Mouse (Mus musculus): ENCODE data around the gene Add1.
A peak's percentile ranks its signal among the peaks of the same experiment; 100 is the strongest.

Gene Add1

DNA sequence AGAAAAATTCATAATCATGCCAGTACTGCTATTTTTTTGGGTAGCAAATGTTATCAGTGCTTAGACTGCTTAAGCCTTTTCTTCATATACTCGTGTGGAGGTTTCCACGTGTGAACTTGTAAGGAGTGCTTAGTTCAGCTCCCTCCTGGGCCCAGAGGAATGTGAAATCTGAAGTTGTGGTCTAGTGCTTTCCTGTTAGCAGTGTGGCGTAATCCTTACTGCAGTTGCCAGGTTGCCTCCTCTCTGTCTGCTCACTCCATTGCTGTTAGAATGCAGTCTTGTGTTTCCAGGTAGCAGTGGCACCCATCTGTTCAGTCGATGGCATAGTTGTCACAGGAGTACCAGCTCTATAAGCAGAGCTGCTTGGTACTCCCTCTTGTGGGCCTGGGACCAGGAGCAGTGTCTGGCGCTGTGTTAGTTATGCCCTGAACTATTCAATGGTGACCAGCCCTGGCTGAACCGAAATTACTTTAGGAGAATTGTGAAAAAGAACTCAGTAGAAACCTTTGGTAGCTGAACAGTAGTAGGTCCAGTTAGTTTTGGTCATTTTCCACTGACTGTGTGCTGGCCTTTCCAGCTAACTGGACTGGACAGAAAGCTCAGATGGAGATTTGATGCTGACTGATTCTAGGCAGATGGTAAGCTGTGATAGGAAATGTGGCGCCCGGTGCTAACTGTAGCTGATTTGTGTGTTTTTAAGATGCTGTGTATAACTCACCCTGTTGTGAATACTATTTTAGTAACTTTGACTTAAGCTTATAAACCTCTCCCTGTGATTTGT lies 33.8 kb downstream of the Add1 start:
- no peak for DNase-seq (ENCODE audit: extremely low spot score)

DNA sequence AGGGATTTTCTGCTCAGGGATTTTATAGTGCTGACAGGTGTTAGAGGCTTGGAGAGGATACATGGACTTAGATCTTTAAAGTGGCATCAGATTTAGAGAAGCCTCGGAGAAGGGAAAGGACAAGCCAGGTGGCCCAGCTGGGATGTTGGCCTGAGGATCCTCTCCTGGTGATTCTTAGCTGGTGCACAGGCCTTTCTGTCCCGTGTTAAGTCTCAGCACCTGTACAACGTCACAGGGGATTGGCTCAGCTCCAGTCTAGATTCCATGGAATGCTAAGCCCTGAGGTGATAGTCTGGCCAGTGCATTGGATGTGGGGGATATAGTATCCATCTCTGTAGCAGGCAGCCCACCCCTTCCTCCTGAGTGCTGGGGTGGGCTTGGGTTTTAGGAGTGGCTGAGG lies 34.8 kb downstream of the Add1 start:
- no peak for DNase-seq (ENCODE audit: extremely low spot score)

DNA sequence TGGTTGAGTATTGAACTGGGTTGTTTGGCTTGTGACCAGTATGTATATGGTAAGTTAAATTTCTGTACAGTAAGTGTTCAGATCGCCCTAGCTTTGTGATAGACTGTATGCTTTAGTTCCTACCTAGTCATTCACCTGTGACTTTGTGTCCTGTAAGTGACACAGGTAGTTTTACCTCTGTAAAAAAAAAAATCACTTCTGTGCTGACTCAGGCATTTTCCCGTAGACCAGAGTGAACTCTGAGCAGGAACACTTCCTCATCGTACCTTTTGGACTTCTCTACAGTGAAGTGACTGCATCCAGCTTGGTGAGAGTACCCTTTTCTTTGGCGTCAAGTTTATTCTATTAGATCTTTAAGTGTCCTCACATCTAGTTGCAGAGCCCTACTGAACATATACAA lies 36.5 kb downstream of the Add1 start:
- no peak for DNase-seq (ENCODE audit: extremely low spot score)

DNA sequence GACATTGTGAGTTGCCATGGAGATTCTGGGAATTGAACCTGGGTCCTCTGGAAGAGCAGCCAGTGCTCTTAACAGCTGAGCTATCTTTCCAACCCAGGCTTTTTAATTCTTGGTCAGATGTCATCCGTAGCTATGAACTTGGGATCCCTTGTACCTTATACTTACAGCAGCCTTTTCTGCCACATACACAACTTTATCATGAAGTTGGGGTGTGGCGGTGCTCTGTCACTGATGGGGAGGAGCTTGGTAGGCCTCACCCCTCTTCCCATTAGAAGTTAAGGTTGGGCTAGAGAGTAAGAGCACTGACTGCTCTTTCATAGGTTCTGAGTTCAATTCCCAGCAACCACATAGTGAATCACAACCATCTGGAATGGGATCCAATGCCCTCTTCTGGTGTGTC lies 59.5 kb downstream of the Add1 start:
- DNase-seq (ENCODE audit: extremely low spot score) = no peak

DNA sequence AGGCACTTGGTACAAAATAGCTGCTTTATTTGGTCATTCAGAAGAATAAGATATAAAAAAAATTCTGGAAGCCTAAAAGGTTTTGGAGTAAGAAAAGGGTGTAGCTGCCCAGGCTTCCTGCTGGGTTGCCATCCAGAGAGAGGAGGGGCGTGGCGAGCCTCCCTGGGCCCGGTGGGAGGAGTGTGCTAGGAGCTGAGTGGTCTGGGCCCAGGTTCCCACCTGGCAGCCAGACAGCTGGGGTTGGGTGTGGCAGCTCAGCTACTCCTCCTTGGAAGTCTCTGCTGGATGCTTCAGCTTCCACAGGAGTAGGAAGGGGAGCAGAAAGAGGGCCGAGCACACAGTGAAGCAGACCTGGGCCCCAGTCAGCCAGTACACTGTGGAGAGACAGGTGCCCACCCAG lies 60.2 kb downstream of the Add1 start:
- DNase-seq (ENCODE audit: extremely low spot score) = no peak

DNA sequence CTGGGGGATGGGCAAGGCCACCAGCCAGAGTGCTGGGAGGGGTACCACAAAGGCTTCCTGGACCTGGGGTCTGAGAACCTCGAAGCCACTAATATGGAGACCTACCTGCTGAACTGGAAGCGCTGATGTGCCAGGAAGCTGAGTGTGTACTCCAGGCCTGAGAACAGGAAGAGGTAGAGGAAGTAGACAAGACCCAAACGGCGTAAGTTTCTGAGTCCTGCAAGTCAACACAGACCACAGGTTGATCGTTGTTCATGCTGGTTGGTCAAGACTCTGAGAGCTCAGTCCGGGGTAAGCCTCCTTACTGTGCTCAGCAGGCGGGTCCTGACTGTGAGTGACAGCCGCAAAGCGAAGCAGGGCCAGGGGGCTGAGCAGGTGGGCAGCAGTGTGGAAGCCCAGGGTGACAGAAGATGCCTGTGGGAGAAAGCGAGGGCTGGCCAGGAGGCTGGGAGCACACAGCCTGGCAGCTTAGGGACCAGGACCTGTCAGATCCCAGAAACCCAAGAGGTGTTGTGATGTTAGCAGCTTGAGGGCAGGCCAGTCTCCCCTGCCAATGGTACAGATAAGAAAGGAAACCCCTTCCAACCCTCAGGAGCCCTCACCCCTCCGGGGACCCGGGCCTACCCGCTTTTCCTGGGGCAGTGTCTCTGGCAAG lies 61.4 kb downstream of the Add1 start:
- DNase-seq (ENCODE audit: extremely low spot score) = no peak

DNA sequence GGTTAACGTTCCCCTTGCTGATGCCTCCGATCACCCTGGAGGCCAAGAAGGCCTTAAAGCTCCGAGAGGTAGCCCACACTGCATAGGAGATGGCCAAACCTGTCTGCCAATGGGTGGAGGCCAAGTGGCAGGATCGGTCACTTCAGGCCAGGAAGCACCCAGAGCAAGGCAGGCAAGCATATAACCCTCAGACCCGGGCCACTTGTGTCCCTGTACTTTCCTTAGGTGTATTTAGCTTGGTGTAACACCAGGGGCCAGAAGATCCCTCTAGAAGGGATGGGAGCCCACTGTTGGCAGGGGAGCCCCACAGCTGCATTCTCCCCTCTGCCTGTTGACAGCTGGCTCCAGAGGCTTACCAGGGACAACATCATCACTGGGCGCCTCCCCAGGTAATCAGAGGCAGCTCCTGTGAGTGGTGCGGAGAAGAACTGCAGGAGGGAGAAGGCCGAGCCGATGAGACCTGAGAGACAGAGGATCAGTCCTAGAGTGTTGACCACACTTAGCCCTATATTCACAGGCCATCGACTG lies 62.3 kb downstream of the Add1 start:
- DNase-seq (ENCODE audit: extremely low spot score) = no peak

DNA sequence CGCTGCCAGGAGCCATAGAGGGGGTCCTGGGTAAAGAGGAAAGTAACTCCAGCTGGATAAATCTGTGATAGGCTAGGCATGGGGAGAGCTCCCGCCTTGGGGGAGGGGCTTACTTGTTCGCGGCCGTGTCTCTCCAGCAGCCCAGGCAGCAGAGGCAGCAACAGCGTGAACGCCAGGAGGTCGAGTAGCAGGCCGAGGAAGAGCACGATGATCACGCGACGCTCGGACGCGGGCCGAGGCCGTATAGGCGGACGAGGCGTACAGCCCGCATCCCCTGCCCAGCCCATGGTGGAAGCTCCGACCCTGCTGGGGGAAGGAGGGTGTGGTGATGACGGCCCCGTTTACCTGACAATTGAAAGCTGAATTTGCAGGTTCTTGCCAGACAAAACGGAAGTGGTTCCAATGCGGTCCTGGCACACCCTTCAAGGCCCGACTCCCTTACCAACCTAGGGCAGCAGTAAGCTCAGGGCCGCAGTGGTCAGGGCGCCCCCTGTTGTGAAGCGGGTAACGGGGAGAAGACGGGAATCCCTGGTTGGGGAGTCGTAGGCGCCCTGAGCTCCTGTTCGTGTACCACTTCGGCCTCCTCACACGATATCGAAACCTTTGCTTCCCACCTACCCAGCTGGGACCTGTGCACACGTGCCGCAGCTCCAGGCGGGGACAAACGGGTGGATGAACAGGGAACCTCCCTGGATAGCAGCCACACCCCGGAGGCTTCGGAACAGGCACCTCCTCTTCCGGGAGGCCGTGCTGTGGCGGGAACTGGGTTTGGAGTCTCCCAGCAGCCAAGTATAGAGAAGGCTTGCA lies 63.2 kb downstream of the Add1 start, which contains the start of gene Mfsd10:
Gene Mfsd10, minus strand, starts transcription at position 732 of the 807 bp plus-strand sequence.
- DNase-seq (ENCODE audit: extremely low spot score) = peak; percentile 81

DNA sequence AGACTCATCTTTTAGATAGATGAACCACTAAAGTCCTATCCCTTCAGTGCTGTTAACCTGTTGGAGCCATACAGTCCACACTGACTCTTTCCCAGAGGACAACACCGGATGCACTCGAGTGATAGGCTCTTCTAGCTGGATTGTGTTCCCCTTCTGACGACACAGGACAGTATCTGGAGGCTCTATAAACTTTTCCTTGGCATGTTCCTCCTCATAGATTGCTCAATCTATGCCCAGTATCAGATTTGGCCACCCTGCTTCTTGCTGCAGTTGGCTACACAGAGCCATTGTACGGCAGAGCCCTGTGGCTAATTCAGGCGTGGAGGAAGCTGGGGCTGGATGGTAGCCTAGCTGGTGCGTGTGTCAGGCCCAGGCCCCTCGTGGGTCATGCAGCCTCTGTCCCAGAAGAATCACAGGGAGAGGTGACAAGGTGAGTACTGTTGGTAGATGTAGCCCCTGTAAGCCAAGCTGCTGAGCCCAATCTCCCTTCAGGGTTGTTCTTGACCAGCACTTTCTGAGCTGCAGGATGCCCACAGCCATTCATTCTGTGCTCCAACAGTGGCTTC lies 64.2 kb downstream of the Add1 start:
- DNase-seq (ENCODE audit: extremely low spot score) = no peak

DNA sequence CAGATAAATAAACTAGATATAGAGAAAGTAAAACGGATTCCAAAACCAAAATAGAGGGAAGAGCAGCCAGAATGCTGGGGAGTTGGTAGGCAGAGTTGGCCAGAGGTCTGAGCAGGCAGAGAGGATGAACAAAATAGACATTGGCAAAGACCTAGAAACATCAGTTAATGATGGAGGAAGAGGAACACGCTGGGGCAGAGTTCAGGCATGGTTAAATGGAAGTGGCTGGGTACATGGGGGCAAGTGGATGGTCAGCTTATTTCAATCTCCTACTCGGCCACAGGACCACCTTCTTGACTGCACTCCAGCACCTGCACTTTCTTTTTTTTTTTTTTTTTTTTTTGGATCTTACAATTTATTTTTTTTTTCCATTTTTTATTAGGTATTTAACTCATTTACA lies 68.5 kb downstream of the Add1 start:
- no peak for DNase-seq (ENCODE audit: extremely low spot score)

DNA sequence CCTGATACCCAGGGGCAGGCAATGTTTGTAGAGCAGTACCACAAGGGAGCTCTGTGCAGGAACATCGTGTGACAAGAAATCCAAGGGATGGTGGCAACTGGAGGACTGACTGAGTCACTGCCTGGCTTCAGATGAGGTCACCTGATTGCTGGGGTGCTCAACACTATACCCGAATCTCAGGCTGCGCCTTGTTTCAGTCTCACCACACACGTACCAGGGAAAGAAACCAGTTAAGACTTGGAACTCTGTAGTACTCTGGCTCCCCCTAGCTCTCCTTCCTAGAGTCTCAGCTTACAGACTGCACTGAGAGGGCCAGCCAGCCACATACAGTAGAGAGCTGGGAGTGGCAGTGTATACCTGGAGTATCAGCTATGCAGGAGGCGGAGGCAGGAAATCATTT lies 69.5 kb downstream of the Add1 start:
- DNase-seq (ENCODE audit: extremely low spot score) = peak; percentile 37

DNA sequence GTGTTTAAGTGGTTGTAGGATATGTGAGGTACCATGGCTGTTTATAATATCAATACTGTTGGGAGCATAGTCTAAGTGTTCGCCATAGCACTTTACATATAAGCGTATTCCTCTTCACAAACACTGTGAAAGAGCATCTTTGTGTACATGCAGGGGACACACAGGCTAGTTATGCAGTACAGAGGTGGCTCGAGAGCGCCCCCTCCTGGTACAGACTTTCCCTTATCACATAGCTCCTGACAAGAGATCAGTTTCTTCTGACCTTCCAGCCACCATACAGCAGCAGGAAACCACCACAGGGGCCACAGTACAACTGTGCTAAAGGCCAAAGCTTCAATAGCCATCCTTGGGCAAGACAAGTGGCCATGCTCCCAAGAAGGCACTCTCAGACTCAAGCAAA lies 74.1 kb downstream of the Add1 start:
- DNase-seq (ENCODE audit: extremely low spot score) = peak; percentile 64

DNA sequence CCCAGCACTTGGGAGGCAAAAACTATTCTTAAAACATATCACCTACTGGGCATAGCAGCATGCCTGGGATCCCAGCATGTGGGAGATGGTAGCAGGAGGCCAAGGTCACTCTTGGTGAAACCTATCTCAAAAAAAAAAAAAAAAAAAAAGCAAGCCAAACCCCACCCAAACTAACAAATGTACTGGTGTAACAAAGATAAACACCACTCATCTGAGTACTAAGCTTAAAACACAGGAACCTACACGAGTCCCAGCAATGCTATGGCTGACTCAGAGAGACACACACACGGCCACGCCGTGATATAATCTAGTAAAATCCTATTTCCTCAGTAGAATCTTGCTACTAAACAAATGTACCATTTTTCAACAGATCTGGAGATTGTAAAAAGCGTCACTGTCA lies 79.5 kb downstream of the Add1 start:
- no peak for DNase-seq (ENCODE audit: extremely low spot score)

DNA sequence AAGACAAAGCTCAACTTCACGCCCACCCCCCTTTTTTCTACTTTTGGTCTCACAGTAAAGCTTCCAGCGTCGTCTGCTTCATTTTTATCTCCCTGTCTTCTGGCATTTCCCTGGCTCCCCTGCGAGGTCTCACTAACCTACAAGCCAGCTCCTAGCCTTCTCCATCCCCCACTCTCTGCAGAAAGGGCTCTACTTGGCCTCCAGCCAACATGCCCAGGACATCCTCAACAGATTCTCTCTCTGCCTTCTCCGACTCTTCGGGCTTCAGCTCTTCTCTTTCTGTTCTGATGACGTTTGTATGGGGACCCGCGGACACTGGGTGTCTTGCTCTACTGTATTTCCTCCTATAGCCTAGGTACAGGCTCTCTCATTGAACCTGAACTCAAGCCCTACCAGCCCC lies 81.4 kb downstream of the Add1 start:
- no peak for DNase-seq (ENCODE audit: extremely low spot score)

DNA sequence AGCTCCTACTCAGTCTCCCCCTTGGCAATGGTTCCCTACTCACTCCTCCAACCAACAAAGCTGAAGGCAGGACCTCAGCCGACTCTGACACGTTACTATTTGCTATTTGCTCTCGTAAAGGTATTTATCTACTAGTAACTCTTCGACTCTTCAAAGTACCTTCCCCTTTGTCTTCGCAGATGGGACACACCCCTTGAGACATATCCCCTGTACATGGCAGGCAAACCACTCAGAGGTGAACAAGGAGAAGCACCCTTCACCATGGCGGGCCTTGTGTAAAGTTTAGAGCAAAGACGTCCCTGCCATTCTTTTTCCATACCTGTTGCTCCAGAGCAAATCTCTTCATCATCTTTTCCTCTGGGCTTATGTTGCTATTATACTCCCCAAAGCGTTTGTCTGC lies 84.1 kb downstream of the Add1 start:
- no peak for DNase-seq (ENCODE audit: extremely low spot score)

DNA sequence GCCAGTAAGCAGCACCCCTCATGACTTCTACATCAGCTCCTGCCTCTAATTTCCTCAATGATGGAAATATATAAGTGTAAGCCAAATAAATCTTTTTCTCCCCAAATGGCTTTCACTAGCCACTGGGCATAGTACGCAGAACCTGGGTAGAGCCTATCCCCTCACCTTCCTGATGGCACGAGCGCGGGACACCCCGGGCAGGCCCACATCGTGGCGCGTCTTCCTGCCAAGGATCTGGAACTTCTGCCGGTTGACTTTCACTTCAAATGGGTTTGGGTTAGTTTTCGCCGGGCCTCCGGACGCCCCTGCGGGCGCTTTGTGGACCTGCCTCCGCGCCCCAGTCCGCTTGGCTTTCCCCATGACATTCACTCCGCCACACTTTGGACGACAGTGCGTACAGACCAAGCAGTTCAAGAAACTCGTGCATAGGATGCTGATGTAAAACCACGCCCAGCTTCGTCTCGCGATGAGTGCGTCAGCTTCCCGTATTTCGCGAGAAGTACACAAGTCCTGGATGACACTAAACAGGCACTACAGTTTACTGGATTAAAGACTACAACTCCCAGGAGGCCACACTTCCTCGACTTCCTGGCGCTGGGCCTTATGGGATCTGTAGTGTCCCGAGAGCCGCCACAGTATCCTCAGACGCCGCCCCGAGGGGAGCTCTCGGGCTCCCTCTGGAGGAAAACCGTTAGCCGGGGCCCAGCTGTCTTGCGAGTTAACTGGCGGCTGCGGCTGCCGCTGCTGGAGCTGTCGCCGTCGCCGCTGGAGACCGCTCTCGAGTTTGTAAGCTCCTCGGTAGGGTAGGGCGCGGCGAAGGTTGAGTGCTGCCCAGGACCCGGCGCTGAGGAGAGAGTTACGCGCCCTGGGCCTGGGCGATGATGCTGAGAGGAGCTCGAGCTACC lies 86.5 kb downstream of the Add1 start, which contains the start of the genes Nop14 and Grk4:
Gene Nop14, minus strand, starts transcription at position 463 of the 905 bp plus-strand sequence.
Gene Grk4, plus strand, starts transcription at position 694 of the 905 bp plus-strand sequence.
- peak; percentile 99 for DNase-seq (ENCODE audit: extremely low spot score)

DNA sequence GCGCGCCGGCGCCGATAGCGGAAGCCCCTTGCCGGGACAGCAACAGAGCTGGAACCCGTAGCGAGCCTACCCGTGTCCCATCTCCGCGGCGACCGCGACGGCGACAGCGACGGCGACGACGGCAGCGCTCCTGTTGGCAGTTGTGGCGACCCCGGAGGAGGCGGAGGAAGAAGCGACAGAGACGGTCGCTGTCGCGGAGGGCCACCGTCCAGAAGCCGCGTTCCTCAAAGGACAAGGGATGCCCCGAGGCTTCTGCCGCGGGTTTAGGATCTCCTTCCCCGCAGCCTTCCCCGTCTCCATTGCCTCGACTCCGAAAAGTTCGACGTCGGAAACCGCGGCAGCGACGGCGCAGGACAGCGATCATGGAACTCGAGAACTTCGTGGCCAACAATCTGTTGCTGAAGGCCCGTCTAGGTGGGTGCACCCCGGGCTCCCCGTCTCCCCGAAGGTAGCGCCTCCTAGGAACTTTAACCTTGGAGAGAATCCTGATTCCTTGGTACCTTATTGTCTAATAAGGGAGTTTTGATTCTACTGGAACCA lies 87.2 kb downstream of the Add1 start:
- no peak for DNase-seq (ENCODE audit: extremely low spot score)

DNA sequence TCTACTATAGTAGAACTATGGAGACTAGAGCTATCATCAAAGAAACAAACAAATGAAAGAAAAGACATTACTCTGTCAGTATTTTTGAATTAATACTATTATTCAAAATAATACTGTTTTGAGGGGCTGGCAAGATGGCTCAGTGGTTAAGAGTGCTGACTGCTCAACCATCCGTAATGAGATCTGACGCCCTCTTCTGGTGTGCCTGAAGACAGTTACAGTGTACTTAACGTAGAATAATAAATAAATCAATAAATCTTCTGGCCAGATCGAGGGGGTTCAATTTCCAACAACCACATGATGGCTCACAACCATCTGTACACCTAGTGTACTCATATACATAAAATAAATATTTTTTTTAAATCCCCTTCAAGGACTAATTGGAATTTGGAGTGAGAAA lies 88.4 kb downstream of the Add1 start:
- no peak for DNase-seq (ENCODE audit: extremely low spot score)

DNA sequence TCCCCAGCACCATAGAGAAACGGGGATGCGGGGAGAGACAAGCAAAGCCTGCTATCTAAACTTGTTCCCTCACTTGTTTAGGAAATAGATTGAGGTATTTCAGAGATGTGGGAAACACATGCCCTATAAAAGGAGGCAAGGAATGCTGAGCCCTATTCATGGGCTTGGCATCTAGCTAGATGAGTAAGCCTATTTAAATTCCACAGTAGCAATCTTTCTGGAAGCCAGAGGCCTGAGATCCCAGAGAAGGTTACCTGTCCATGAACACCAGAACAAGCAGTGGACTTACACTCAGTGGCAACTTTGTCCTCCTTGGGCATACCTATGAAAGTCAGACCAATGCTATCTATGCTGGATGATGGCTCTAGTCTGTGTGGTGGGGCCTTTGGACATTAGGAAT lies 89.8 kb downstream of the Add1 start:
- DNase-seq (ENCODE audit: extremely low spot score) = no peak

DNA sequence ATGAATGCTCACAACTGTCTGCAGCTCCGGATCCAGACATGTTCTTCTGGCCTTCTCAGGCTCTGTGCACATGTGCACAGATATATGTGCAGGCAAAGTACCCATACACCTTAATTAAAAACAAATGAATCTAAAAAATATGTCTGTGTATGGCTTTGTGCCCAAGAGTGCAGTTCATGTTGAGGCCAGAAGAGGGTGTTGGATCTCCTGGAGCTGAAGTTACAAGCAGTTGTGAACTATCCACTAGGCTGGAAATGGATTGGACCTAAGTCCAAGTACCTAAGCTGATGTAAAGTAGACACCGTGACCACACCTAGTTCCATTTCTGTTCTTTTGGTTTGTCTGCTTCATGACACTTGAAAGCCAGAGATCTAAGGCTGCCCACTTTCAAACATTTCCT lies 96.0 kb downstream of the Add1 start:
- no peak for DNase-seq (ENCODE audit: extremely low spot score)

DNA sequence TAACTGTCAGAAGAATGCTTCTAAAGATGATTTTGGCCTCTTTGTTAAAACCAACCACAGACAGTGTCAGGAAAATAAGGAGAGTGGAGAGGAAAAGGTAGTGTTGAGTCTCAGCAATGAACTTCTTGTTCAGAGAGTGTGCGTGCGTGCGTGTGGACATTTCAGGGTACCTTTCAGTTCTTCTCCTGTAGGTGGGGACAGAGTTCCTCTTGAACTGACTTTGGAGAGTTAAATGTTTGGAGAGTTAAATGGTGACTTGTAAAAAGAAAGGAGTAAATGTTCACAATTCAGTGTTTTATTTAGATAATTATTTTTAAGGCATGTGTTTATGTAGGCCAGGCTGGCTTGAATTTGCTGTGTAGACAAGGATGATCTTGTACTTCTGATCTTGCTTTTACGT lies 96.8 kb downstream of the Add1 start:
- DNase-seq (ENCODE audit: extremely low spot score) = no peak

All from embryo, embryonic 9.5 days (tissue).